Mouse (Mus musculus): ENCODE measurements at regions not wholly inside any gene's neighbourhood (a gene's known extent, or its start where the extent isn't known, plus 50 kb on each side); places are given as distances from the start of the nearest gene placed in this dataset.

DNA sequence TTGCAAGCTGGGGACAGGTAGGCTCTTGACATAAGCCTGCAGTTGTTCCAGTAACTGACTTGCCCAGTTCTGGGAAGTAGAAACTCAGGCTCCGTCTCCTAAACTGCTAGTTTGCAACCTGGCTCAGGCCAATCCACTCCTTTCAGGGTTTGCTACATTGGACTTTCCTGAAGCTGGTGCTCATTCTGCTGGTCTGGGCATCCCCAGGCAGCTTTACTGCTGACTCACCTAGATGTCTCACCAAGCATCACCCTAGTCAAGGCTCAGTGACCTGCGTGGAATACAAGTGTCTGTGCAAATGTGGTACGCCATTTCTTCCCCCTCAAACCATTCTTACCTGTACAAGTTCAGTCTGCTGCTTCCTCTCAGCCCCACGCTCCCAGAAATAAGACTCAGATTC lies 110.8 kb downstream of the Qrsl1 start:
- DNase-seq (ENCODE audit: low spot score): no peak

DNA sequence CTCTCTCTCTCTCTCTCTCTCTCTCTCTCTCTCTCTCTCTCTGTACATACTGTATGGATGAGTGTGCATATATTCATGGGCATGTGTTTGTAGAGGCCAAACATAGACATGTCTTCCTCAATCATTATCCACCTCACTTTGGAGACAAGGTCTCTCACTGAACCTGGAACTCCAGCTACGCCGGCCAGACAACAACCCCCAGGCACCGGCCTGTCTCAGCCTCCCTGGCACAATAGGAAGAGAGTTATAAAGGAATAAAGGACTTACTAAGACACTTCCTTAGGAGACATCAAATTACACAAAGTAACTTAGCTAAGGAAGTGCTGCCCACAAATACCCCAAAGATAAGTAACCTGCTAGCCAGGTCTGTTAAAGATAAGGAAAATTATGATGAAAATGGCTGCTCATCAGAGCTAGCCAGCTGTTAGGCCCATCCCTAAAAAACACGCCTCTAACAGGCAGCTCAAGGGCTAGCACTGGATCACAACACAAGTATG lies 110.0 kb downstream of the Qrsl1 start:
- no peak for DNase-seq (ENCODE audit: low spot score)

DNA sequence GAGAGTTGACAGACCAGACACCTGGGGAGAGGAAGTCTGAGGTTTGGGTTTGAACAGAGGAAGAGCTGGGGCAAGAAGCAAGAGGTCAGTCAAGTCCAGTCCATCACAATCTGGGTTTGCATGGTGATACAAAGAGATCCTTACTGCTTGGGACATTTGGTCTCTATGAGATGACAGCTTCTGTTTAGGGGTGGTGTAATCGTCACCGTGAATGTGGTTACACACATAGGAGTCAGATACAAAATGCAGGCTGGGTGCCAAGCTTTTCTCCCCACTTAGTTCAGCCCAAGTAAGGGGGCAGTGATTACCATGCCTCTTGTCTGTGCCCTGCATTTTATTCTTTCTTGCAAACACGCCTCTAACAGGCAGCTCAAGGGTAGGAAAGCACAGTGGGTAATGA lies 108.9 kb downstream of the Qrsl1 start:
- no peak for DNase-seq (ENCODE audit: low spot score)

DNA sequence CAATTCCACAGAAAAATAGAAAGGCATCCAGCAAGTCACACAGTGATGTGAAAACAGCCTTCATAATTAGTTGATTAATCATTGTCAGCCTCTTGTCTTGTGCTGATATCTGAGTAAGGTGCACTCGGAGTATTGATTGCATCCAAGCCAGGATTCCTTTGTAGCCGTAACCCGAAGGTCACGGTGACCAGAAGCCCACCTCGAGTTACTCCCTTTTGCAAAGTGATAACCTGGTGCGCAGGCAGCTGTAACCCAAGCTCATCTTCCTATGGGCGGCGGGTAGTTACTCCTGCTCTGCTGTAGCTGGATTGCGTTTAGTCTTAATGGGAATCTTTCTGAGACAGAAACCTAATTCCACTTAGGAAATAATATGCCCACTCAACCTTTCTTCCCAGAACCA lies 107.0 kb downstream of the Qrsl1 start:
- DNase-seq (ENCODE audit: low spot score): no peak

DNA sequence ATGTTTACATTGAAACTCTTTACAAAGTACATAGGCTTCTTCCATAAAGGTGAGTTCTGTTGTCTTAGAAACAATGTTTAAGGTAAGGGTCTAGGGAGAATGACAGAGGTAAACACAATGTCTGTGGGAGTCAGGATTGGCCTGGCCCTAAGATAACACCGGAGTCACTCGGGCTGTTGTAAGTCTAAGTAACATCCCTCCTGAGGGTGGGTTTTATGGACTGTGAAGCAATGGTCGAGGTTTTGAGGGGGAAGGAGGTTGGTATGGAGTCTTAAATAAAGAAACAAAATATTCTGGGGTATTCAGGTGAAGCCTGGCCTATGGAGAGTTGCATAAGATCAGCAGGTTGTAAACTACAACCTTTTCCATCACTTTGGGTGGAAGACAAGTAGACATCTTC lies 101.5 kb downstream of the Qrsl1 start:
- no peak for DNase-seq (ENCODE audit: low spot score)

DNA sequence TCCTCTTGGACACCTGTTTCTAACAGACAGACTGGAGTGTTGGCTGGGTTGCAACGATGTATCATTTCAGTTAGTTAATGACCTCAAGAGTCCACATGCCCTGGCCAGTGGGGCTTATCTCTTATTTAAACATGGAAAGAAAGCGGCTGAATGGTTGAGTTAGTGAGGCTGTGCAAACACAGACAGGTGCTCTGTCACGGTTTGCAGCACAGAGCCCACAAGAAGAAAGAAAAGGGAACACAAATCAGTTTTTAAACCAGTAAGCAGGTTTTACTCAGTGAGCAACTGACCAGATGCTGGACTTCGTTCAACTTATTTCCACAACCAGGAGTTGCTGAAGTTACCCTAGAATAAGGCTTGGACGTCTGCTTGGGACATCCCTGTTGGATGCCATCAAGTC lies 86.3 kb downstream of the Qrsl1 start:
- no peak for DNase-seq (ENCODE audit: low spot score)

DNA sequence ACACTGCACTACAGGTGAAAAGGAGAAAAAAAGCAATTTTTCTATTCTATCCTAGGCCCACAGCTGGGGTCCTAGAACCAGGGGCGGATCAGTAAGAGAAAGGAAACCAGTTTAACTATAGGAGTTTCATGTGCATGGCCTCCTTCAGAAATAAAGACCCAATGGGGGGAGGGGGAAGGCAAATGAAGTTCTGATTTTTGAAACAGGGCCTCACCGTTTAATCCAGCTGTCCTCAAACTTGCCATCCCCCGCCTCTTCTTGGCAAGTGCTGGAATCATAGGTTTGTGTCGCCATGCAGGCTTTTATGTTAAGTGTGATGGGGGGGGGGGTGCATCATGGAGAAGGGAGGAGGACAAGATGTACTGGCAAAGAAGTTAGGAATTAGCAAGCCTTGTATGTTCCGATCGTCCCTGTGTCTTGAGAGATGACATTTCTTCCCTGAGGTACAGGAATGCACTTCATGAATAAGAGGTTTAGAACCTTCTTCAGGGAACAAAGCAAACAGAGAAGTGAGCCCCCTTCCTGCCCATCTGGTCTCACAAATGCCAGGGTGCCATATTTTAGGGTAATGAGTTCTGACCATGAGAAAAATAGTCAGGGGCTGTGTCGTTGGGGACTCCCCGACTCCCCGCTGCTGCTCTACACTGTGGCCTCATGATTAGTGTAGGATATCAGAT lies 83.9 kb downstream of the Qrsl1 start:
- DNase-seq (ENCODE audit: low spot score): no peak

DNA sequence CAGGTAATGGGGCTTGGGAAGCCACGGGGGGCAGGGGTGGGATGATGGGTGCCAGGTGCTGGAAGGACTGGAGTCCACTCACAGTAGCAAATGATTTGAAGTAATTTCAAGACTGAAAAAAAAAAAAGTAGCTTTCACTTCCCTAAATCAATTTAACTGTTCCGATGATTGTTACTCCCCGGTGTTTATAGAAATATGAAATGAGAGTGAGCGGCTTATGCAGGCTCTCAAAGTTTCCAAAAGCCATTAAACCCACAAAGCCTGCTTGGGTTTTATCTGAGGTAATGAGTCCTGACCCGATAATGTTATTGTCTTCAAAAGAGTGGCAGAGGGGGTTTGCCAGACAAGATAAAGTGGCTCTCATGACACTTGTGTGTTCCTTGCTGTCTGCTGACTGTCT lies 82.9 kb downstream of the Qrsl1 start:
- no peak for DNase-seq (ENCODE audit: low spot score)

DNA sequence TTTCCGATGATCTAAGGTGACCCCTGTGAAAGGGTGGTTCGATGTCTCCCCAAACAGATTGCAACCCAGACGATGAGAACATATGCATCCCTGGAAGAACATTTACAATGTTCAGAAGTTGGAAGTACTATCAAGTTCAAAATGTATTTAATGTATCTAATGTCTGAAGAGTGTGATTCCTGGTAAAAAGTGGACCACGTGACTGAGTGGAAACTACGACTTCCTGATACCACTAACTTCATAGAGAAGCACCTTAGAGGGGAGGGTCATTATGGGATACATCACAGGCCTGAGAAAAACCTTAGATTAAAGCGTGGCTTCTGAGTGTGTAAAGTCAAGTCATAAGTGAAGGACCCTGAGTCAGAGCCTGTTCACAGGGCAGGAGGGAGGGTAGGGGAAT lies 82.1 kb downstream of the Qrsl1 start:
- DNase-seq (ENCODE audit: low spot score): no peak

DNA sequence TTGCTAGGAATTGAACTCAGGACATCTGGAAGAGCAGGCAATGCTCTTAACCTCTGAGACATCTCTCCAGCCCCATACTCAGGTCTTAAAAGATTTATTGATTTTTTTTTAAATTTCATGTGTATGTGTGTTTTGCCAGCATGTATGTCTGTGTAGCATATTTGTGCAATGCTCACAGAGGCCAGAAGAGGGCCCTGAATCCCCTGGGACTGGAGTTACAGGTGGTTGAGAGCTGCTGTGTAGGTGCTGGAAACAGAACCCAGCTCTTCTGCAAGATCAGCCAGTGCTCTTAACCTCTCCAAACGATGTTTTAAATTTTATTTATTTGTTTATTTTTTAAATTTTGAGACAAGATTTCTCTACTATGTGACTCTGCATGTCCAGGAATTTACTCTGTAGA lies 78.9 kb downstream of the Qrsl1 start:
- DNase-seq (ENCODE audit: low spot score): no peak

DNA sequence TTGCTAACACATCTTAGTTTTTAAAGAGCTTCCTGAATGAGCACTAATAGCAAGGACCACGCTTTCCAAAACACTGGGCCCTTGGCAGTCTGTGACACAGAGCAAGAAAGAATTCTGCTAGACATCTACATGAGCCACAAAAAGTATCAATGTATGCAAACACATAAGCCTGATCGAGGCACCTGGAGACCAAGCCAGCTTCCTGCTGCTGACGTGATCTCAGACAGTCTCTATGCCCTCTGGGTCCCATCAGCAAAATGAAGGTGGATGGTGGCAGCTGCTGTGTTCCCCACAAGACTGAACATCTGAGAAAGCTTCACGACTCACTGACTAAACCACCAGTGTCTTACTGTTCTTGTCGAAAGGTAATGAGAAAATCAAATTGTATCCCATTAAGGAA lies 77.5 kb downstream of the Qrsl1 start:
- DNase-seq (ENCODE audit: low spot score): no peak

Measured in layer of hippocampus, adult 11-12 months (tissue).